ENCODE assay signal across 8 mouse cellular contexts in genomic region chr17:56583611-56584256, GRCm38 (mm10). TPM values are rescaled to one million over a fixed set of nuclear protein-coding genes. Genes with fewer than 3 reads are reported as not detected.
DNase-seq lines count a peak whose midpoint lies in the region; ATAC-seq and TF ChIP-seq lines count a peak whose summit lies in the region.

No protein-coding gene starts in this region.

- peak overlapping the region; percentile 92 for H3ac ChIP-seq in C2C12 (ENCODE audit: control insufficient read depth, insufficient read length, low read depth)

- peak; percentile 34 for ATAC-seq in granulocyte monocyte progenitor cell, adult 5-6 weeks (replicated peaks; ENCODE audit: poor library complexity, severe bottlenecking)
- no peak for ATAC-seq in intestine, embryonic 16.5 days
- peak; percentile 0; the same call in 1 of the 2 replicates for ATAC-seq in neutrophil, adult 5-6 weeks (ENCODE audit: extremely low read depth, insufficient number of reproducible peaks, low FRiP score, poor library complexity, severe bottlenecking)
- no peak for ATAC-seq in erythroid progenitor cell, adult 5-6 weeks (replicated peaks; ENCODE audit: low FRiP score, poor library complexity, severe bottlenecking)

- peak overlapping the region; percentile 74 for H3K4me2 ChIP-seq in CH12.LX (ENCODE audit: insufficient read depth, low read depth, poor library complexity, severe bottlenecking)
- H3K4me2 ChIP-seq in intestine, embryonic 16.5 days (ENCODE audit: low read depth, low read length): peak overlapping the region; percentile 82

- peak overlapping the region; percentile 82 for H3K27ac ChIP-seq in CH12.LX (ENCODE audit: insufficient read depth, low read depth)
- peak overlapping the region; percentile 96 for H3K27ac ChIP-seq in intestine, embryonic 16.5 days (ENCODE audit: low read length)

- 1% methylated on average over 33 of the region's 33 CpGs for WGBS in intestine, embryonic 16.5 days
- under 1% methylated on average over 33 of the region's 33 CpGs for WGBS in lung, adult 2 months

- H3K27me3 ChIP-seq in C2C12 (ENCODE audit: control insufficient read depth, insufficient read depth, insufficient read length) (no peaks in the 10 kb centered on the region), CH12.LX (replicated peaks) (no peaks in the 10 kb centered on the region)
- no peaks in the 10 kb centered on the region for H3K27me3 ChIP-seq in intestine, embryonic 16.5 days (replicated peaks; ENCODE audit: control insufficient read depth, insufficient read depth, low read length)

- in situ Hi-C loops in CH12.LX (cut with MboI; ENCODE audit: low pct_ligation_motif_present, low pct_unique_long_range_greater_than_20kb, low sequenced_read_pairs): no loop called here

- peak overlapping the region; percentile 94 for H3K4me3 ChIP-seq in C2C12 (ENCODE audit: insufficient read depth, poor library complexity, severe bottlenecking)
- H3K4me3 ChIP-seq in CH12.LX (replicated peaks in 1 of 3; ENCODE audit: low read depth in 2 of 3, low read length in 2 of 3, poor library complexity in 1 of 3): peak overlapping the region; percentile 86 to 95 (median 91)
- H3K4me3 ChIP-seq in intestine, embryonic 16.5 days (ENCODE audit: low read length): peak overlapping the region; percentile 80
- H3K4me3 ChIP-seq in lung, adult 2 months (replicated peaks; ENCODE audit: extremely low read depth, low read depth, low read length): peak overlapping the region; percentile 77

- H3K79me3 ChIP-seq in C2C12 (ENCODE audit: low read depth): peaks cover 90% of the 10 kb centered on the region

- peaks cover 68% of the 10 kb centered on the region for H3K36me3 ChIP-seq in C2C12 (ENCODE audit: control insufficient read depth, insufficient read depth)
- H3K36me3 ChIP-seq in CH12.LX (replicated peaks in 1 of 2; ENCODE audit: control insufficient read depth in 1 of 2, insufficient read depth in 1 of 2, low read length in 1 of 2): peaks cover 53 to 70% of the 10 kb centered on the region in 2 experiments
- H3K36me3 ChIP-seq in intestine, embryonic 16.5 days (ENCODE audit: control insufficient read depth, insufficient read depth, low read length): 0 out of 2 replicates have a peak, but pooled peaks cover 3% of the 10 kb centered on the region

- peaks cover 95% of the 10 kb centered on the region for H3K79me2 ChIP-seq in C2C12 (ENCODE audit: control insufficient read depth, insufficient read depth)
- peaks cover 93% of the 10 kb centered on the region for H3K79me2 ChIP-seq in CH12.LX (replicated peaks; ENCODE audit: control insufficient read depth, extremely low read depth, insufficient read depth, poor library complexity, severe bottlenecking)

- no peak for TF ChIP-seq EP300 in CH12.LX (IDR thresholded peaks at IDR 0.05; ENCODE audit: low read length)

- H3K9ac ChIP-seq in CH12.LX (ENCODE audit: insufficient read depth, low read depth): peak overlapping the region; percentile 86
- peak overlapping the region; percentile 93 for H3K9ac ChIP-seq in intestine, embryonic 16.5 days (ENCODE audit: low read depth, low read length)

- dilution Hi-C loops in CH12.LX (cut with MboI; ENCODE audit: extremely low pct_ligation_motif_present, extremely low pct_unique_long_range_greater_than_20kb, low sequenced_read_pairs): no loop called here

- peak; percentile 42 for DNase-seq in CH12.LX (ENCODE audit: extremely low read depth)
- peak; percentile 28 to 73 for DNase-seq in cerebellum, postnatal 14 days
- DNase-seq in lung, adult 2 months: peak; percentile 40

- TF ChIP-seq POLR2A in CH12.LX (IDR thresholded peaks at IDR 0.05; ENCODE audit: low read depth, low read length): no peak
- no peak for TF ChIP-seq POLR2A in lung, adult 2 months (IDR thresholded peaks at IDR 0.05; ENCODE audit: borderline replicate concordance, extremely low read depth, low read depth, low read length)

- no peak for TF ChIP-seq RAD21 in CH12.LX (IDR thresholded peaks at IDR 0.05; ENCODE audit: low read depth, low read length)

- TF ChIP-seq CTCF in C2C12 (IDR thresholded peaks at IDR 0.05; ENCODE audit: control insufficient read depth, insufficient read depth, insufficient read length): no peak
- TF ChIP-seq CTCF in CH12.LX (conservative IDR thresholded peaks at IDR 0.05 in 1 of 2, IDR thresholded peaks at IDR 0.05 in 1 of 2; ENCODE audit: low read depth in 2 of 2, low read length in 2 of 2): no peak
- TF ChIP-seq CTCF in lung, adult 2 months (IDR thresholded peaks at IDR 0.05; ENCODE audit: insufficient read depth, low read length): no peak

- H3K9me3 ChIP-seq in CH12.LX (replicated peaks; ENCODE audit: low read length): no peaks in the 10 kb centered on the region
- no peaks in the 10 kb centered on the region for H3K9me3 ChIP-seq in intestine, embryonic 16.5 days (ENCODE audit: control insufficient read depth, low read length)

- H3K4me1 ChIP-seq in CH12.LX (ENCODE audit: control insufficient read depth in 1 of 2, insufficient read depth in 2 of 2): peaks cover 22 to 56% of the 10 kb centered on the region in 2 experiments
- peaks cover 49% of the 10 kb centered on the region for H3K4me1 ChIP-seq in intestine, embryonic 16.5 days (ENCODE audit: control insufficient read depth, insufficient read depth, low read length)
- peaks cover 27% of the 10 kb centered on the region for H3K4me1 ChIP-seq in lung, adult 2 months (ENCODE audit: control insufficient read depth, insufficient read depth, low read length)

RNA-seq across cellular contexts. Expression of gene Safb2, which starts 0.7 kb away (rescaled TPM):
- polyA plus RNA-seq in C2C12 (2012; fragmentation: generic; extraction: Trizol): 45.1 TPM
- total RNA-seq in CH12.LX (2012; rRNA removed): 74.0 and 85.7 TPM in 2 replicates
- 13.8 and 16.3 TPM in 2 replicates for total RNA-seq in CH12.LX (2014; rRNA removed)
- 170 and 244 TPM in 2 replicates for polyA plus RNA-seq in CH12.LX (2012; ENCODE audit: insufficient read length, low read depth)
- 99.5 and 132 TPM in 2 replicates for total RNA-seq in granulocyte monocyte progenitor cell, adult 5-6 weeks (2014; fragmentation: Nextera tagmentation)
- 66.4 and 76.5 TPM in 2 replicates for total RNA-seq in granulocyte monocyte progenitor cell, adult 5-6 weeks (2017)
- polyA plus RNA-seq in intestine, embryonic 16.5 days (2015; fragmentation: Nextera tagmentation; extraction: Ambion mirVana): 52.7 and 56.0 TPM in 2 replicates
- polyA plus RNA-seq in lung, adult 2 months (2012; rRNA removed): 92.1 and 99.5 TPM in 2 replicates
- total RNA-seq in neutrophil, adult 5-6 weeks (2017): 329 and 358 TPM in 2 replicates
- total RNA-seq in erythroid progenitor cell, adult 5-6 weeks (2015; ENCODE audit: low replicate concordance): 107 and 153 TPM in 2 replicates
- 350 and 385 TPM in 2 replicates for total RNA-seq in erythroid progenitor cell, adult 5-6 weeks (2017; ENCODE audit: low replicate concordance)

RNA-seq across cellular contexts. Expression of gene Safb, which starts 0.9 kb away (rescaled TPM):
- polyA plus RNA-seq in C2C12 (2012; fragmentation: generic; extraction: Trizol) (69.7 TPM), CH12.LX (2012; ENCODE audit: insufficient read length, low read depth) (135 and 142 TPM in 2 replicates)
- total RNA-seq in CH12.LX (2012; rRNA removed) (75.9 and 88.5 TPM in 2 replicates), CH12.LX (2014; rRNA removed) (19.7 and 25.4 TPM in 2 replicates)
- total RNA-seq in granulocyte monocyte progenitor cell, adult 5-6 weeks (2014; fragmentation: Nextera tagmentation): 69.1 and 99.9 TPM in 2 replicates
- total RNA-seq in granulocyte monocyte progenitor cell, adult 5-6 weeks (2017): 72.9 and 77.2 TPM in 2 replicates
- 68.6 and 76.2 TPM in 2 replicates for polyA plus RNA-seq in intestine, embryonic 16.5 days (2015; fragmentation: Nextera tagmentation; extraction: Ambion mirVana)
- polyA plus RNA-seq in lung, adult 2 months (2012; rRNA removed): 102 and 115 TPM in 2 replicates
- 243 and 262 TPM in 2 replicates for total RNA-seq in neutrophil, adult 5-6 weeks (2017)
- 120 and 141 TPM in 2 replicates for total RNA-seq in erythroid progenitor cell, adult 5-6 weeks (2015; ENCODE audit: low replicate concordance)
- 189 and 314 TPM in 2 replicates for total RNA-seq in erythroid progenitor cell, adult 5-6 weeks (2017; ENCODE audit: low replicate concordance)

RNA-seq across cellular contexts. Expression of gene 2410015M20Rik, which starts 25.8 kb away (rescaled TPM):
- polyA plus RNA-seq in C2C12 (2012; fragmentation: generic; extraction: Trizol): 250 TPM
- total RNA-seq in CH12.LX (2012; rRNA removed): 249 and 272 TPM in 2 replicates
- 154 TPM in 2 replicates for total RNA-seq in CH12.LX (2014; rRNA removed)
- 178 and 202 TPM in 2 replicates for polyA plus RNA-seq in CH12.LX (2012; ENCODE audit: insufficient read length, low read depth)
- total RNA-seq in granulocyte monocyte progenitor cell, adult 5-6 weeks (2014; fragmentation: Nextera tagmentation): 140 and 159 TPM in 2 replicates
- total RNA-seq in granulocyte monocyte progenitor cell, adult 5-6 weeks (2017): 147 and 185 TPM in 2 replicates
- polyA plus RNA-seq in intestine, embryonic 16.5 days (2015; fragmentation: Nextera tagmentation; extraction: Ambion mirVana): 316 and 336 TPM in 2 replicates
- polyA plus RNA-seq in lung, adult 2 months (2012; rRNA removed): 81.7 and 104 TPM in 2 replicates
- 33.3 and 62.5 TPM in 2 replicates for total RNA-seq in neutrophil, adult 5-6 weeks (2017)
- 21.8 and 29.9 TPM in 2 replicates for total RNA-seq in erythroid progenitor cell, adult 5-6 weeks (2015; ENCODE audit: low replicate concordance)
- total RNA-seq in erythroid progenitor cell, adult 5-6 weeks (2017; ENCODE audit: low replicate concordance): 20.7 and 33.0 TPM in 2 replicates

RNA-seq across cellular contexts. Expression of gene Rpl36, which starts 29.5 kb away (rescaled TPM):
- polyA plus RNA-seq in C2C12 (2012; fragmentation: generic; extraction: Trizol) (4,005 TPM), CH12.LX (2012; ENCODE audit: insufficient read length, low read depth) (1,364 and 1,412 TPM in 2 replicates)
- total RNA-seq in CH12.LX (2012; rRNA removed) (4,187 and 4,995 TPM in 2 replicates), CH12.LX (2014; rRNA removed) (1,342 and 1,734 TPM in 2 replicates)
- 1,578 and 3,268 TPM in 2 replicates for total RNA-seq in granulocyte monocyte progenitor cell, adult 5-6 weeks (2014; fragmentation: Nextera tagmentation)
- total RNA-seq in granulocyte monocyte progenitor cell, adult 5-6 weeks (2017): 2,318 and 2,523 TPM in 2 replicates
- 1,705 and 1,833 TPM in 2 replicates for polyA plus RNA-seq in intestine, embryonic 16.5 days (2015; fragmentation: Nextera tagmentation; extraction: Ambion mirVana)
- polyA plus RNA-seq in lung, adult 2 months (2012; rRNA removed): 1,247 and 2,140 TPM in 2 replicates
- total RNA-seq in neutrophil, adult 5-6 weeks (2017): 894 and 902 TPM in 2 replicates
- 298 and 344 TPM in 2 replicates for total RNA-seq in erythroid progenitor cell, adult 5-6 weeks (2015; ENCODE audit: low replicate concordance)
- total RNA-seq in erythroid progenitor cell, adult 5-6 weeks (2017; ENCODE audit: low replicate concordance): 203 and 323 TPM in 2 replicates

RNA-seq across cellular contexts. Expression of gene Gm20219, which starts 29.5 kb away (rescaled TPM):
- polyA plus RNA-seq in C2C12 (2012; fragmentation: generic; extraction: Trizol) (0.09 TPM), CH12.LX (2012; ENCODE audit: insufficient read length, low read depth) (1.4 and 1.6 TPM in 2 replicates)
- total RNA-seq in CH12.LX (2012; rRNA removed) (0.42 TPM in 2 replicates), CH12.LX (2014; rRNA removed) (not detected in 2 replicates)
- 0.84 and 1.1 TPM in 2 replicates for total RNA-seq in granulocyte monocyte progenitor cell, adult 5-6 weeks (2014; fragmentation: Nextera tagmentation)
- total RNA-seq in granulocyte monocyte progenitor cell, adult 5-6 weeks (2017): 0.41 TPM in 1 of 2 replicates, not detected in the other
- polyA plus RNA-seq in intestine, embryonic 16.5 days (2015; fragmentation: Nextera tagmentation; extraction: Ambion mirVana): 0.98 and 1.4 TPM in 2 replicates
- 10.2 and 16.7 TPM in 2 replicates for polyA plus RNA-seq in lung, adult 2 months (2012; rRNA removed)
- total RNA-seq in neutrophil, adult 5-6 weeks (2017): 2.2 and 3.3 TPM in 2 replicates
- 6.1 TPM in 1 of 2 replicates, not detected in the other for total RNA-seq in erythroid progenitor cell, adult 5-6 weeks (2015; ENCODE audit: low replicate concordance)
- total RNA-seq in erythroid progenitor cell, adult 5-6 weeks (2017; ENCODE audit: low replicate concordance): 1.2 TPM in 1 of 2 replicates, not detected in the other

Comparison
In these comparisons a context has a peak if more than half of its experiments do, and no peak if none do; other contexts are left out.
1. ATAC-seq: peak in granulocyte monocyte progenitor cell, adult 5-6 weeks (single experiment) and neutrophil, adult 5-6 weeks (single experiment); none in intestine, embryonic 16.5 days (single experiment) and erythroid progenitor cell, adult 5-6 weeks (single experiment).
2. Peak in every context shown above with its lines, with median percentiles within 50 percentile points of each other: H3K4me3 ChIP-seq and DNase-seq.